Mouse (Mus musculus) adipocyte (in vitro differentiated cells): ENCODE measurements around the gene Zfp369.
A peak's percentile ranks its signal among the peaks of the same experiment; 100 is the strongest.
"Not testable (repeated sequence)": the region's sequence is repeated elsewhere in the genome, so short reads cannot be mapped to it uniquely, and the experiment has no call there.

Experiments
- DNase-seq: peaks from one replicate; pipeline ENCODE4 v3.0.0-alpha.2; 2016; ENCODE audit warnings: low spot score

Gene Zfp369

DNA sequence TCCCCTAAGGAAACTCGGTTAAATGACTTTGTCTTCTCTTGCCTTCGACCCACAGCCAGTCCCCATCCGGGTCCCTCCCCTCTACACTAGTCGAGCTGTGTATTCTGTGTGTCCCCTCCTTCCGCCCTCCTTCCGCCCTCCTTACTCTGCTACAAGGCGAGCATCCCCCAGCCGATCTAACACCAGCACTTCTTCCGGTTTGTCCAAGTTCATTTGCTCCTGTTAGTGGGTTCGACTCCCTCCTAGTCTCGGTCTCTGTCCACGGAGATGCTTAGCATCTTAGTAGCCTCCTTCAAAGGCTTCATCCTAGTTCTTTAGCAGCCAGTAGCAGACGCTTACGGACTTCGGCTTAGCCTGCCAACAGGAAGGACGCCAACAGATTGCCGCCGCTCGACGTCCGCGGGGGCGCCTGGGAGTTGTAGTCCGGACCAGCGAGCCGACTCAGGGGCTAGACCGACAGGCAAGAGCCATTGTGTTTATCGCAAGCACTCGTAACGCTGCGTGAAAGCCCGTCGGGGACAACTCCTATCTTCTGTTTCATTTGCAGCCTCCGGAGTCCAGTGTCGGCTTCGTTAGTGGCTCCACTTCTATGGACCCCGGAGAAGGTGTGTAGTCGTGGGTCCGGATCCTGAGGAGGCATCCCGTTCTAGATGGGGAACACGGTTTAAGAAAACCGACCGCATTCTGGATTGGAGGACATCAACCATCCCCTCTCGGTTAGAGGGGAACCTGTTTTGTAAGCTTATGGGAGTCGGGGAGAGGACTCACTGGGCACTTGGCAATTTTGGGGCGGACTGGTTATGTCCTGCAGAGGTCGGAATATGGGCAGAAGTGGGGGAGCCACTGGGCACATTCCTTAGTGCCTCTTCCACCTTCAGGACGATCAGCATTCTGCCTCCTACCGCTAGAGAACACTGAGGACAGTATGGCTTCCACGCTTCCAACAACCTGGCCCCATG, at the start of gene Zfp369:
Gene Zfp369 (plus strand): TSS at position 432 of the 959 bp plus-strand sequence.
- peak; percentile 91 for DNase-seq

DNA sequence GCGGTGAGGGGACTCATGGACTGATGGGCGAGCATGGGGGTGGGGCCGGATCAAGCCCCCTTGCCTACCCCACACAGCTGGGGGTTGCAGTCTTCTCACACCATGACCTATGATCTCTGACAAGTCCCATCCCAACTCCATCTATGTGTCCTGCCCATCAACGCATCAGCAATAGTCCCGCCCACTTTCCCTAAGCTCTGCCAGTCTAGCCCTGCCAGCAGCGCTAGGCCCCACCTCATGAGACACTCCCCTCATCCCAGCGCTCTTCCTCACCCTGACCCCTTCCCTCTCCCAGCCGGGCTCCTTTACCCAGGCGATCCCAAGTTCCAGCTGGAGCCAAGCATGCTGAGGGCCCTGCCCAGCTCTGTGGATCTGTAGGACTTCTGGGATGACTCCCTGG, 41.4 kb upstream of the Zfp369 start:
- no peak for DNase-seq

DNA sequence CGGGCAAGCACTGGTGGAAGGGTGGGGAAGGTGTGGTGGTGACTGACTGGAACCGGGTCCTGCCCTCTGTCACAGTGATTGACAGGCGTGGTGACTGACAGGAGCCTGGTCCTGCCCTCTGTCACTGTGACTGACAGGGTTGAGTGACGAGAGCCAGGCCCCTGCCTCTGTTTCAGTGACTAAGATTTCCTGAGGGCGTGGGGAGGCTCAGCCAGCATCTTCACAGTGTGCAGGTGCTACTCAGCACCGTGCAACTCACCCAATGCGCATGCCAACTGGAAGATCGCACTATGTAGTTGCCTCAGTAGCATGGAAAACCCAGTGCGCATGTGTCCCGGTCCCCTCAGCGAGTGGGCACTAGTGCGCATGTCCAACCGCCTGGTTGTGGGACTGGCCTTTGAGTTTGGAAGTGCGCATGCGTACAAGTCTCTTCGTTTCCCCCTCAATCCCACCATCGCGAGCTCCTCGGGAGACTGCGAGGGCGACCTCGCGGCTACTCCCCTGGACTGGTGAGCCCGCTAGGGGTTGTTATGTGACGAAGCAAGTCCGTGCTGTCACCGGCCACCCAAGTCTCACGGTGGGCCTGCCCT, 38.0 kb upstream of the Zfp369 start:
- peak; percentile 99 for DNase-seq

DNA sequence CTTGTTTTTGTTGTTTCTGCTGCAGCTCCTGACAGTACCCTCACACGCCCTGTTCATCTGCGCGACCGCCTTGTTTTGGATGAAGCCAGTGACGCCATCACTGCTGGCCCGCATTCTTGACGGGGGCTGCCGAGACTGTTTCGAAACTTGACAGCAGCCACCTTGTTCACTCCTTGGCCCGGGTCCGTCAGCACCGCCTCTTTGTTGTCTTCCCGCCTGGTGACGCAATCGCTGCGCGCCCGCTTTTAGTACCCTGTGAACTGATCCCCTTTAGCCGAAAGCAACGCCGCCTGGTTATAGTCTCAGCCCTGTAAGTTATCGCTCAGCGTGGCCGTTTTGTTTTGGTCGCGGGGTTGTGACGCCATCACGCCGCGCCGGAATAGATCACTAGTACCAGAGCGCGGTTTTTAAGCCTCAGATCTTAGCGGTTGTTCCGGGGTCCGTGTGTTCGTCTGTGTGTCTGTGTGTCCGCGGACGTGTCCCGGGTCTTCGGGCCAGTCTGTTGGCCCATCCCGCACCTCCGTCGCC, 37.5 kb upstream of the Zfp369 start:
- DNase-seq, result peak; percentile 90

DNA sequence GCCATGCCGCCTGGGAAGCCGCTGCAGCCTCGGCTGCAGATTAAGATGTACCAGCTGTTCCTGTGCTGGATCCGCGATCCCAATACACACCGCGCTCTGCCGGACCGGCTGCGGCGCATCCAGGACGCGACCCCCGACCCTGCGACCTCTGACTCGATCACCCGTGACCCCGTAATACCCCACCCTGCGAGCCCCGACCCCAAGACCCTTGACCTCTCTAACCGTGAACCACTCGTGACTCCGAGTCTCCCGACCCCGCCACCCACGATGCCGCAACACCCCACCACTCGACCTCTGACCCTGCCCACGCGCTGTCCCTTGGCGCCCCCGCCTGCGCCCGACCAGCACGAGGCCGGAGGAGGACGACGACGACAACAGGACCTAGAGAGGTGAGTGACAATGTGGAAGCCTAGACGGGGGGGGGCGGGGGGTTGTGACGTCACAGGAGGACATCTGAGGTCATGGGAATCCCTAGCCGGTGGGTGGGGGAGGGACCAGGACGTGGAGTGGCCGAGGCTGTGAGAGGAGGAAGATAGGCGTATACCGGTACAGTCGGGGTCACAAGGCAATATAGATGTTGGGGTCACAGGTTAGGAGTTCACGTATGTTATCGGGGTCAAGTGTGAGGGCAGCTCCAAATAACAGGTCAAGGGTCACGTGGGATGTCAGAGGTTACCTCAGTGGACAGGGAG, 36.8 kb upstream of the Zfp369 start:
- DNase-seq, result no peak

DNA sequence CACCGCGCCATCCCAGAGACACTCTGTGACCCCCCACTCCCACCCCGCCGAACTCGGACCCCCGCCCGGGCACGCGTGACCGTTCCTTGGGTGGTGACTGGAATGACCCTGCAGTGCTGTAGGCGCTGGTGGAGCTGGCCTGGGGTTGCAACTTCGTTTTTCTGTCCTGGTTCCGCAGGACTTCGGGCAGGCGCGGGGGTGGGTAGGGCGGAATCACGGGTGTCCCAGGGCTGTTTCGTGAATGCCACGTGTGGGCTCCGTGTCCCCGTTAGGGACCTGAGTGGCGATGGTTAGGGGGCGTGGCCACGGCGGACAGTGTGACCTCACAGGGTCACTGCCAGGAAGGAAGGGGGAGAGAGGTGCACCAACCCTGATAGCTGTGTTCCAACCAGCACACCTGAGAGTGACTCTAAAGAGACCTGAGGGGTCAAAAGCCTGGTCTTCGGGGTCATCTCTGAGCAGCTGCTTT, 36.3 kb upstream of the Zfp369 start:
- DNase-seq, result no peak

DNA sequence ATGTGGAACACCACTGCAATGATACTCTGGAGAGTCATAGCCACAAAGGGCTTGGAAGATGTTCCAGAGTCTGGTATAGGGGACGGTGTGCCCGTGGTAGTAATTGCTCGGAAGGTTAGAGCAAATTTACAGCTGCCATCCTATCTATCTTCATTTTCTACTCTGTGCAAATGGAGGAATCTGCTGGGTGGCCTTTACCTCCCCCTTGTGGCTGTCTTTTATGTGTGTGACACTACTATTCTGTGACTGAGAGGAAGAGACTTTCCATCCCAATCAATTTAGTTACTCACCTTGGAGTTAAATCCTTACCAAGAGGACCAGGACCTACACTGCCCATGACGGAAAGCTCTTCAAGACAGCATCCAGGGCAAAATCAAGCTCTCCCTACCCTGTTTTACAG, 35.3 kb upstream of the Zfp369 start:
- DNase-seq, result peak; percentile 22

DNA sequence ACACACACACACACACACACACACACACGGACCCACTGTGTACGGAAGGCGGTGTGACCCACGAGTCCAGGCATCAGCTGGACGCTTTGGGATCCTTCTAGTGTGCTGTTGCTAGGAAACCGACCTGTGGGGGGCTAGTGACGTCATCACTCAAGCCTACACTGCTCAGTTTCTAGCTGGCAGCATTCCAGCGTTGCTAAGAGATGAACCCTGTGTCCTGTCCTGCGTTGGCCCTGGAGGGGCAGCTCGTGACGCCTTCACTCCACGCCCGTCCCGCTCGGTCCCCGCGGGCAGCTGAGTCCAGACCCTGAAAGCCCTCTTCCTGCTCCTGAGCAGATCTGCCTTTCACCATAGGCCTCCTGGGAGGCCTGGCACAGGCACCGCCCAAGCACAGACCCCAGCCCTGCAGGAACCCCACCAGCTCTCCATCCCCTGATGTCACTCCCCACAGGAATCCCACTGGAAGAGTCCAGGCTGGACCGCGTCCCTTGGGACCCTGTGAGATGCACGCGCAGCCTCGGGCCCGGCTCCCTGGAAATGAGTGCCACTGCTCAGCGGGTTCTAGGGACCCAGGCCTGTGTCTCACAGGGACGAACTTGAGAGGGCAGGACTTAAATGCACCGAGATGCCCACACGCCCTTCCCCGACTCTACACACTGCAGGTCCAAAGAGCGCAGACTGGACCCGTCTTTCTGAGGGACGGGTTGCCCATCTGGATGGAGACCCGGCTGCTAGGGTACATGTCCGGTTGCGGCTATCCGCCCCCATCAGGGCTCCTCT, 20.2 kb upstream of the Zfp369 start:
- no peak for DNase-seq

DNA sequence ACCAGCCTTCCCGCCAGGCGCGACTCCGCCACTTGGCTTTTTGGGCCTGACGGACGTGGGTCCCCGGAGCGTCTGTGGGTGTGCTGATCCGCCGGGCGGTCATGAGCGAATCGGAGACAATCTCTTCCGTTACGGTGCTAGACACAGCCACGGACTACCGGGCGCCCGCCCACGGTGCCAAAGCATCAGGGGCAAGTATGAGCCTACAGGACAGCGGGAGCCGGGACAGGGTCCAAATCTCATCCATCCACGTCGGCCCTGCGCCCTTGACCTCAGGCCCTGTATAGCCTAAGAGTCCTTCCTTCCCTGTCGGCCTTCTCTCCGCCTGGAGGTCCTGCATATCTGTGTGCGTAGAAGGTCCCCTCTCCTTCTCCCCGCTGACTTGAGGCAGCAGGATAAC, 19.4 kb upstream of the Zfp369 start, which contains the start of gene Gm10775:
Gene Gm10775 (plus strand): TSS at position 301 of the 400 bp plus-strand sequence.
- DNase-seq, result no peak

DNA sequence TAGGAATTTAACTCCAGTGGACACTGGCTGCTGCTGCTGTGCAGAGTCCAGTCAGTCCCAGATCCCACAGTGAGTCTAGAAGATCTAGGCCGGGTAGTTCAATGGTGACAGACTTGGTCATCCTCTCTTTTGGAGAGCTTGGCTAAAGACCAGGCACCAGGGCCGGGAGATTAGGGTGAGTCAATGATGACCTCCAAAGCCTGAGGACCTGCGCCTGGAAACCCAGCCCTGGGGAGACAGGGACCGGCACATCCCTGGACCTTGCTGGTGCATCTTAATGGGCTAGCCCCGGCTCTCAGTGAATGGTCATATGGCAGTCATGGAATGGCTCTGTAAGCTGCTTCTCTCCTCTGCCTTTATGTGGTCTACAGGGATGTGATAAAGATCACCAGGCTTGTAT, 16.5 kb upstream of the Zfp369 start:
- DNase-seq, result no peak

DNA sequence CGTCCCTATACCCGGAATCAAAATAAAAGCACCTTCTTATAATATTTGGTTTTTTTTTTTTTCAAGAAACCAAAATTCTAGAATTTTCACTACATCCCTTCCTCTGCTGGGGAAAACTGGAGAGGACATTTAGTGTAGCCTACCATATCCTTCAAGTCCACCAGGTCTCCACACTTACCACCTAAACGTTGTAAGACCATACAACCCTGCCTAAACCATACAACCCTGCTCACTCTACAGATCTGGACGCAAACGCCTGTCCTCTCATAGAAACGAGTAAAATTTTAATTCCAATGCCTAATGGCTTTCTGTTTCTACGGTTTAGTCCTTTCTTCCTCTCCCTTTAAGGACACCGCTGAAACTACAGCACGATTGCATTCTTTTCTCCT, 626 bp upstream of the Zfp369 start:
- DNase-seq, result no peak

DNA sequence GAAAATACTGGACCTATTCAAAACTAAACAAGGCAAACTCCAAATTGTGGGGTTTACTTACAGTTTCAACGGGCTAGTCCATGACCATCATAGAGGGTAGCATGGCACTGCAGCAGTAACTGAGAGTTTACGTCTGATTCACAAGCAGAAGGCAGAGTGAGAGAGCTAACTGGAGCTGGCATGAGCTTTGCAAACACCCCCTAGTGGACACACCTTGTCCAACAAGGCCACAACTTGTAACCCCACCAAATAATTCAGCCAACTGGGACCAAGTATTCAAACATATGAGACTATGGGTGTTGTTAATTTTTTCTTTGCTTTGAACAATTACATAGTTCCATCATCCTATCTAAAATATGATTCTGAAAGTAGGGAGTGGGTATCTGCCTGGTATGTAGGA, 8.2 kb downstream of the Zfp369 start:
- no peak for DNase-seq

DNA sequence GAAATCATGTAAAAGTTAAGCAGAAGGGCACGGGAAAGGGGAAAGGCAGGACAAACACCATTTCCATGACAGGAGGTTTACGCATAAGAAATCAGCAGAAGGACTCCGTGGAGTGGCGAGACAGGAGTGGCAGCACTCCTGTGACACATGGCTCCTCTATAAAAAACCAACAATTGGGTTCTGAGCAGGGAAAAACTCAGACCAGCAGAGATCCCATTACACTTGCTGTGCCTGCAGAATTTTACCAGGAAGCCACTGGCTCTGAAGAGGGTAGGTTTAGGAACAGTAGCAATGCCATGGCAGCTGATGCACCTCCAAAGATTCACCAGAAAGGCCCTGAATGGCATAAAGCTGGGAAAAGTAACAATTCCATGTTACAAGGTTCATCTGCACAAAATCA, 17.7 kb downstream of the Zfp369 start:
- no peak for DNase-seq

DNA sequence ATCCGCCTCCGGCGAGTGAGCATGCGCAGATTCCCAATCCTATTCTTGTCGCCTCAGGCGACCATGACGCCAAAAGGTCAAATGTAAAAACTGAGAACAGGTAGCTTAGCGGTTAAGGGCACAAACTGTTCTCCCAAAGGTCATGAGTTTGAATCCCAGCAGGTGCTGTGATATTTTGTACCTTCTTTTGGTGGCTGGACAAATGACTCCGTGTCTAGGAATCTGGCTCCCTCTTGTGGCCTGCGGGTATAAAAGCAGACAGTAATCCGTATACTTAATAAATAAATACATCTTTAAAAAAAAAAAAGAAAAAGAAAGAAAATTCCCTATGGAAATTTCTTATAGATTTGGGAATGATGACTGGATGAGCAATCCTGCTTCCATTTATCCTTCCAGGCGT, 32.2 kb downstream of the Zfp369 start:
- DNase-seq, result peak; percentile 60

DNA sequence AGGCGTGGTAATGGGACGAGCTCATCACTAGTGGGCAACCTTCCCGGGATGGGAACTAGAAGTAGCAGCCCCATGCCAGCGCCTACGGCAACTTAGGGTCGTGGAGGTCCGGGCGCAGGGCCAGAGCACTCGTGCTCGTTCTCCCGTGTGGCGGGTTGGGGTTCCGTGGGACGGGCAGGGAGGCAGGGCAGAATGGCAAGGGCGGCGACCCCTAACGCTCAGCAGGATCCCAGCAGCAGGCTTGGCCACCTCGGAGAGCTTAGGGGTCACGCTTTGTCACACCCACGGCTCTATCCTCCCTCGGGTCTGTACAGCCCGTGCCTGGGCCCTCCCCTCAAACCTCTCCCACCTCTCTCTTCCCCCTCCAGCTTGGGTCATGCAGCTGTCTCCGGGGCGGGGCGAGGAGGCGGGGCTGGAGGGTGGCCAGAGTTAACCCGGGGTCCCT, 32.7 kb downstream of the Zfp369 start:
- DNase-seq, result no peak

DNA sequence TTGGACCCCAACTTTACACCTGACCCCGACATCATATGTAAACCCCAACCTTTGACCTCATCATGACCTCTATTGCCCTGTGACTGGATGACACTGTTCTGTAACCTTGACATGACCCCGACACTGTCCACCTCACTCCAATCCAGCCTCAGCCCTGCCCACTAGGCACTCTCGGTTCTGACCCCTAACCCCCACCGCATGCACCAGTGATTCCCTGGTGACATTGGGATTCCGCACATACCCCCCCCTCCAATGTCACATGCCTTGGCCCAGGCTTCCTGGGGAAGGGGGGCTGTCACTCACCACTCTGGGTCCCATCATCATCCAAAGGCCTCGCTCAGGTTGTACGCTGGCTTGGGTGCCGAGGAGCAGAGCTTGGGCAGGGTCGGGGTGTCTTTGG, 33.2 kb downstream of the Zfp369 start:
- no peak for DNase-seq

DNA sequence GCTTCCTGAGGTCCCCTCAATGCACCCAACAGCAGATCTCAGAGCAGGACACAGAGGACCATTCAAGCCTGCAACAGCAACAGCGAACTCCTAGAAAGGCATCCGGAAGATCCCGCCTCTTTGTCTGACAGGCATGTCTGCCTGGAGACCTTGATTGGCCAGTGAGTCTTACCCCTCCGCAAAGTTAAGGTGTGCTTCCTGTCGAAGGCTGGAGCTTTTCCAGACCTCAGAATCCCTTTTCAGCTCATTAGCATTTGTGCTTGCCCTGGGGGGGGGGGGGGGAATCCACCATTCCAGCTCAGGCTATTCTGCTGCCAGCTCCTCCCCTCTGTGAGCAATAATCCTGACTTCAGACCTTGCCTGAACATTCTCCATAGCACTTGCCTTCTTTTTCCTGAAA, 69.9 kb downstream of the Zfp369 start:
- DNase-seq, result not testable (repeated sequence)

DNA sequence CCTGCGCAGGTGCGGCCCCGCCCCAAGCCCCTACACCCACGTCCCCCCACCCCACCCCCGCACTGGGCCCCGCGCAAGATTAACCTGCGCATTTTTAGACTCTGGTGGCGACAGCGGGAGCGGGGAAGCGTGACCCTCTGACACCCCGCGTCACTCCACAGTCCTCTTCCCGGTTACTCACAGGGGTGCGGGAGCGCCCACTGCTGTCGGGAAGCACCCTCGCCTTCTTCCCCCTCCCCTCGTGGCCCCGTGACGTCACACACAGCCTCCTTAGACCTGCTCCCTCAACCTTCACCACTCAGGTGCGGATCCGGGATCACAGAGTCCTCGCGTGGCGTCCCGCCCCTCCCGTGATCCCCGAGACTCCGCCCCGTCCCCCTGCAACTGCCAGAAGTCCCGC, 73.2 kb downstream of the Zfp369 start:
- not testable (repeated sequence) for DNase-seq
